Mouse (Mus musculus) liver, embryonic 13.5 days (tissue): ENCODE measurements at regions not wholly inside any gene's neighbourhood (a gene's known extent, or its start where the extent isn't known, plus 50 kb on each side); places are given as distances from the start of the nearest gene placed in this dataset.

ENCODE experiments used
- ATAC-seq: fragments of 200-750 bp; cut with Nextera tagmentation; 2 replicates; pipeline ENCODE4 v1.8.0; 2017; ENCODE audit warnings: low read depth, mild to moderate bottlenecking, moderate number of reproducible peaks, moderate library complexity
- DNase-seq: peaks from one replicate; pipeline ENCODE4 v3.0.0; 2022
- H3K27ac ChIP-seq: fragments of 300-500 bp; sonication (generic); 2 replicates; pipeline ENCODE4 v1.5.1; 2015; ENCODE audit warnings: moderate library complexity, mild to moderate bottlenecking, inconsistent platforms
- H3K27me3 ChIP-seq: fragments of 300-500 bp; sonication (generic); 2 replicates; pipeline ENCODE4 v1.6.1; 2015; ENCODE audit warnings: mild to moderate bottlenecking, inconsistent platforms
- H3K36me3 ChIP-seq: fragments of 300-500 bp; sonication (generic); 2 replicates; pipeline ENCODE4 v1.6.1; 2015; ENCODE audit warnings: mild to moderate bottlenecking, inconsistent platforms
- H3K4me1 ChIP-seq: fragments of 300-500 bp; sonication (generic); replicated peaks from 2 replicates; pipeline ENCODE4 v1.6.1; 2015; ENCODE audit warnings: inconsistent platforms
- H3K4me2 ChIP-seq: fragments of 300-500 bp; sonication (generic); 2 replicates; pipeline ENCODE4 v1.6.1; 2015; ENCODE audit warnings: inconsistent platforms, mild to moderate bottlenecking, moderate library complexity
- H3K4me3 ChIP-seq: fragments of 300-500 bp; sonication (generic); replicated peaks from 2 replicates; pipeline ENCODE4 v1.5.1; 2015; ENCODE audit warnings: mild to moderate bottlenecking, inconsistent platforms
- H3K9ac ChIP-seq: fragments of 300-500 bp; sonication (generic); 2 replicates; pipeline ENCODE4 v1.6.1; 2015; ENCODE audit warnings: mild to moderate bottlenecking, inconsistent platforms
- H3K9me3 ChIP-seq: fragments of 300-500 bp; sonication (generic); replicated peaks from 2 replicates; pipeline ENCODE4 v1.6.1; 2016; ENCODE audit warnings: inconsistent platforms
- WGBS: fragments of 180-500 bp; shearing (Covaris S2); methylation state at CpG from one replicate; pipeline ENCODE4 v1.1.7; 2015; ENCODE audit not compliant: insufficient replicate concordance; 5-methylcytosine and 5-hydroxymethylcytosine counted together

DNA sequence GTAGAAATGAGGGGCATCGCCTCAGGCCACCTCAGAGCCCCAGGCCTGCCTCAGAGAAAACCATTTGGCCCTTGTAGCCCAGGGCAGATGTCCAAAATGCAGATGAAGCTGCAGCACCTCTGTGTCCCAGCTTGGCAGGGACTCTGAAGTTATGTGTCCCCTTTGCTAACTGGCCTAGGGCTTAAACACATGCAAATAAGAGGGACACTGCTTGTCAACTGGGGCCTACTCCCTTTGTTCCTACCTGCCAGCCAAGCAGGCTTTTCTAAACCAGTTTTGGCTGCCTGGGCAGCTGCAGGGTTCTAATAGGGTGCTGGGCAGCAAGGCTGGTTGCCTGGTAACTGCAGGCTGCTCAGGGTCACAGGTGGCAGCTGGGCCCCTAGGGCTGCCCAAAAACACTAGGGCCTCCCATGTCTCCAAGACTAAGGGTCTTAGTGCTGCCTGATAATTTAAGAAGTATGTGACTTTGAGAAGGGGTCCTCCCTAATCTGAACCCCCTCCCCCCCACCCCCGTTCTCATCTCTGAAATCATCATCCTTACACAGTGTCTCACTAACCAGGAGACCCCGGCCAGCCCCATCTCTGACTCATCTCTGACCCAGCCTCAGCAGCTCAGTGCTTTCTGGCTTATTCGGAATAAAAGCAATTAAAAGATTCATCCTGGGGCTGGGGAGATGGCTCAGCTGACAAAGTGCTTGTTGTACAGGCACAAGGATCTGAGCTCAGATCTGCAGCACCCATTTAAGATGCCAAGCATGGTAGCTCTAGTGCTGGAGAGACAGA is 158.3 kb downstream of the Tle3 start:
- DNase-seq (no peak), ATAC-seq (no peak)
- Histone ChIP-seq H3K4me1 (no peaks in the 10 kb centered on the region), H3K9ac (no peak overlapping the region), H3K36me3 (no peaks in the 10 kb centered on the region), H3K9me3 (no peaks in the 10 kb centered on the region), H3K27me3 (no peaks in the 10 kb centered on the region), H3K4me3 (no peak overlapping the region), H3K27ac (no peak overlapping the region), H3K4me2 (no peak overlapping the region)
- 58% methylated on average over 4 of the region's 4 CpGs for WGBS

GRCm38 (mm10) chr9:61528286-61528865 is 156.2 kb downstream of the Tle3 start:
- no peaks in the 10 kb centered on the region for H3K4me1 ChIP-seq
- DNase-seq = no peak
- no peak overlapping the region for H3K27ac ChIP-seq
- no peak for ATAC-seq
- 59% methylated on average over 12 of the region's 12 CpGs for WGBS
- no peak overlapping the region for H3K9ac ChIP-seq
- no peaks in the 10 kb centered on the region for H3K27me3 ChIP-seq
- H3K4me2 ChIP-seq = no peak overlapping the region
- no peaks in the 10 kb centered on the region for H3K9me3 ChIP-seq
- H3K4me3 ChIP-seq = no peak overlapping the region
- no peaks in the 10 kb centered on the region for H3K36me3 ChIP-seq

DNA sequence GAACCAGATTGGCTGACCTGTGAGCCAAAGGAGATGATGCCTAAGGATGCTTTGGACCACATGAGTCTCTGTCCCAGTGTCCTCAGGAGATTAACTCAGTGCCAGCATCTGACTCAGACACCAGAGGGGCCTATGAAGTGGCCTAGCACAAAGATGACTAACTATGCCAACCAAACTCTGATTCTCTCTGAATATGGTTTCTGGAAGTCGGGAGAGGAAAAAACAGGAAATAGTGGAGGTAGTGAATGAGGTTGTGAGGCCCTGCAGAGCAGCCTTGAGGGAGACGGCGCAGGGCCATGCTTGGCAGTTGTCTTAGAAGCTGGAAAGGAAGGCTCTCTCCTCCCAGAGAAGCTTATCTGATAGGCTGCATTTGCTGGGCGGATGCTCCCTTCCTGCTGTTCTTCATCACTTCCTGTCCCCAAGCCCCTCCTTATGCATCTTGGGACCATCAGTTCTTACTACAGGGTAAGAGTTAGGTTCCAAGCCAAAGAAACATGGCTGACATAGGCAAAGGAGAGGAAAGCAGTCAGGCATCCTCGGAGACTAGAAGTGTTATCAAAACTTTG is 155.4 kb downstream of the Tle3 start:
- ATAC-seq = no peak
- Histone ChIP-seq H3K27ac (no peak overlapping the region), H3K9me3 (no peaks in the 10 kb centered on the region), H3K27me3 (no peaks in the 10 kb centered on the region), H3K4me2 (no peak overlapping the region), H3K36me3 (no peaks in the 10 kb centered on the region), H3K4me1 (no peaks in the 10 kb centered on the region), H3K9ac (no peak overlapping the region), H3K4me3 (no peak overlapping the region)
- DNase-seq = no peak
- WGBS = 28% methylated on average over 5 of the region's 5 CpGs

DNA sequence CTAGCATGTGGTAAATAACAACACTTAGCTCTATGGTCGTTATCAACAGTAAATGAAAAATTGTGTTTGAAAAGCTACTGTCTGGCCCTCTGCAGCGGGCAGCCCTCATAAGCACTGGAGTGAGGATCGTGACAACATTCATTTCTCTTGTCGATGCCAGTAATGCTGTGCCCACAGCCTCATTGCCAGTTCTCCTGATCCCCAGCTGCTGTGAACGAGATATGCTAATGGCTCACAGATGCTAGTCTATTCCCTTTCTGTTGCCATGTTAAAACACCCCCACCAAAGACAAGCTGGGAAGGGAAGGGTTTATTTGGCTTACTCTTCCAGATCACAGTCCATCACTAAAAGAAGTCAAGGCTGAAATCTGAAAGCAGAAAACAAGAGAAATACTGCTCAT is 148.0 kb downstream of the Tle3 start:
- Histone ChIP-seq H3K9me3 (no peaks in the 10 kb centered on the region), H3K4me1 (no peaks in the 10 kb centered on the region), H3K27ac (no peak overlapping the region), H3K4me2 (no peak overlapping the region), H3K4me3 (no peak overlapping the region), H3K36me3 (no peaks in the 10 kb centered on the region), H3K9ac (no peak overlapping the region), H3K27me3 (no peaks in the 10 kb centered on the region)
- 58% methylated on average over 5 of the region's 5 CpGs for WGBS
- DNase-seq (no peak), ATAC-seq (no peak)

DNA sequence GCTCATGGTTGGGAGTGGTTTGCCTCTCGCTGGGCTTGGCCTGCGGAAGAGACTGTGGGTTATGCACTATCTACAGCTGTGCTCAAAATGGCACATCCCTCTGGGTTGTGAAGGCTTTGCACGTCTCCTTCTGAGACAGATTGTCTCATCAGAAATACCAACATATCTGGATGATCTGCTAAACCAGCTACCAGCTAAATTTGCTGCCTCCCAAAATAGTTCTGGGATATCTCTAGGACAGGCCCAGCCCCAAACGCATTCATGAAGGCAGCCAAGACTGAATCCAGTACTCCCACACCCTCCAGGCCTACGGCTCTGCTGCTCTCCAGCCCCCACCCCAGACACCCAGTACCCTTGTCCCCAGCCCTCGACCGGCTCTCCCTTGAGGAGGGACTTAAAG is 145.7 kb downstream of the Tle3 start:
- no peaks in the 10 kb centered on the region for H3K27me3 ChIP-seq
- no peaks in the 10 kb centered on the region for H3K36me3 ChIP-seq
- H3K4me1 ChIP-seq = no peaks in the 10 kb centered on the region
- no peaks in the 10 kb centered on the region for H3K9me3 ChIP-seq
- no peak for ATAC-seq
- WGBS = 56% methylated on average over 7 of the region's 7 CpGs
- no peak overlapping the region for H3K9ac ChIP-seq
- H3K4me3 ChIP-seq = no peak overlapping the region
- no peak for DNase-seq
- H3K4me2 ChIP-seq = no peak overlapping the region
- no peak overlapping the region for H3K27ac ChIP-seq

DNA sequence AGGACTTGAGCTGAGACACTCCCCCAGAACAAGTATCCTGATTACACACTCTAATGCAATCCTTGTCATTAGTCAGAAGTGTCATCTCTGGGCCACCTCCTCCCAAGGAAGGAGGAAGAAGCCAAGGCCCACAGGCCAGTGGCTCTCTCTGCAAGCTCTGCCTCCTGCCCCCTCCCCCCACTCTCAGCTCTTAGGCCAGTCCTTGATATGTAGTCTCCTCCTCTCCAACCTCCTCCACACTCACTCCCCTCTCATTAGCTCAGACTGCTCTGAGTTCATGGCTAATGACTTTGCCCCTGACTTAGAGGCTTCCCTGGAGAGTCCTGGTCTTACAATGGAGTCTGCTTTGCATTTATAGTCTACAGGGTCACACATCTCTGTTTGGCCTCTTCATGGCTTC is 139.3 kb downstream of the Tle3 start:
- Histone ChIP-seq H3K4me3 (no peak overlapping the region), H3K36me3 (no peaks in the 10 kb centered on the region), H3K9ac (no peak overlapping the region), H3K9me3 (no peaks in the 10 kb centered on the region), H3K27me3 (peaks cover 40% of the 10 kb centered on the region), H3K27ac (no peak overlapping the region), H3K4me2 (no peak overlapping the region), H3K4me1 (no peaks in the 10 kb centered on the region)
- ATAC-seq (no peak), DNase-seq (no peak)

DNA sequence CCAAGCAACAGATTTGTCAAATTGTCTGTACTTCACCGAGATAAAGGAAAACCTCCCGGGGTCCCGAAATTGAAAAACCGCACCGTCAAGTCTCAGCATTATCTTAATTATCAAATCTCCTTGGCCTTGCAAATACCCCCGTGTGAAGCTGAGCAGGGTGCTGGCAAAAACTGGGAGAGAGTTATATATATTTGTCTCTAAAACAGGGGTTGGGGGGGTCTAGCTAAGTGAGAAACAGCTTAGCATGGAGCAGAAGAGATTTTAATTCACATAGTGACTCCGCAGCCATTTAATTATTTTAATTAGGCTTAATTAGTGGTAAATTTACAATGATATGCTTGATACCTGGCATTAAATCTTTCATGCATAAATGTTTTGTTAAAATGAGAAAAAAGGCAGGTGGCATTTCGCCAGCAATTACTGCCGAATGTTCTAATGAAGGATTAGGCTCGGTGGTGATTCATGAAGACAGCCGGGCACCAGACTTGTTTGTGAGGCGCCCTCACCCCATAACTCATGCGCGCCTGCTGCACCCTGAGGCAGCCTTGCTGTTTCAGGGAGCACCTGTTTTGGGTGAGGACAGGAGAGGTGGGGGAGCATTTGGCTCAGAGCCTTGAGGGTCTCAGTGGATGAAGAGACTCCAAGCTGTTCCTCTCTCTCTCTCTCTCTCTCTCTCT is 138.2 kb downstream of the Tle3 start:
- no peak overlapping the region for H3K9ac ChIP-seq
- DNase-seq (no peak), ATAC-seq (no peak)
- H3K4me1 ChIP-seq = no peaks in the 10 kb centered on the region
- H3K9me3 ChIP-seq = no peaks in the 10 kb centered on the region
- peaks cover 40% of the 10 kb centered on the region for H3K27me3 ChIP-seq
- H3K27ac ChIP-seq = no peak overlapping the region
- H3K4me2 ChIP-seq = no peak overlapping the region
- 32% methylated on average over 14 of the region's 14 CpGs for WGBS
- no peak overlapping the region for H3K4me3 ChIP-seq
- no peaks in the 10 kb centered on the region for H3K36me3 ChIP-seq

GRCm38 (mm10) chr9:61509591-61510191 is 137.5 kb downstream of the Tle3 start:
- DNase-seq (no peak), ATAC-seq (no peak)
- Histone ChIP-seq H3K36me3 (no peaks in the 10 kb centered on the region), H3K4me2 (no peak overlapping the region), H3K27me3 (peaks cover 43% of the 10 kb centered on the region), H3K4me1 (no peaks in the 10 kb centered on the region), H3K4me3 (no peak overlapping the region), H3K27ac (no peak overlapping the region), H3K9me3 (no peaks in the 10 kb centered on the region), H3K9ac (no peak overlapping the region)
- 18% methylated on average over 26 of the region's 26 CpGs for WGBS

GRCm38 (mm10) chr9:61509091-61509490 is 136.9 kb downstream of the Tle3 start:
- Histone ChIP-seq H3K27ac (no peak overlapping the region), H3K27me3 (peaks cover 49% of the 10 kb centered on the region), H3K4me2 (no peak overlapping the region), H3K4me1 (no peaks in the 10 kb centered on the region), H3K9me3 (no peaks in the 10 kb centered on the region), H3K36me3 (no peaks in the 10 kb centered on the region), H3K9ac (no peak overlapping the region), H3K4me3 (no peak overlapping the region)
- no peak for ATAC-seq
- WGBS = 49% methylated on average over 5 of the region's 5 CpGs
- DNase-seq = no peak

DNA sequence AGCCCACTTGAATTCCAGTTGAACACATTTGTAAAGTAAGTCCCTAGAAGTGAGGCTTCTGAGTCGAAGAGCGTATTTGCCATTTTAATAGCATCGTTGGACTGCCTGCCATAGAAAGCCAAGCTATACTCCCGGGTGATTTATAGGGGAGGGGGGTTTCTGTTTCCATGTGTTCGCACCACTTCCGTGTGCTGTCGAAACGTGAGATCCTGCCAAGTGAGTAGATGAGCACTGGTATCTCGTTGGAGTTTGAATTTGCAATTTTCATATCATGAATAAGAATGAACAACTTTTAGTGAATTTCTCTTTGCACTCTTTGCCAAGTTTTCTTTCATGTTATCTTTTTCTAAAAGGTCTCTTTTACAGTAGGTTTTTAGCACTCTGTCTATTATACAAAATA is 128.7 kb downstream of the Tle3 start:
- H3K27me3 ChIP-seq = peaks cover 12% of the 10 kb centered on the region
- no peak overlapping the region for H3K9ac ChIP-seq
- no peak overlapping the region for H3K4me3 ChIP-seq
- WGBS = 76% methylated on average over 9 of the region's 9 CpGs
- no peak overlapping the region for H3K27ac ChIP-seq
- ATAC-seq (no peak), DNase-seq (no peak)
- no peak overlapping the region for H3K4me2 ChIP-seq
- H3K9me3 ChIP-seq = no peaks in the 10 kb centered on the region
- no peaks in the 10 kb centered on the region for H3K4me1 ChIP-seq
- H3K36me3 ChIP-seq = no peaks in the 10 kb centered on the region

GRCm38 (mm10) chr9:61492896-61493295 is 120.7 kb downstream of the Tle3 start:
- H3K27me3 ChIP-seq = peaks cover 18% of the 10 kb centered on the region
- H3K9me3 ChIP-seq = no peaks in the 10 kb centered on the region
- H3K4me2 ChIP-seq = no peak overlapping the region
- 69% methylated on average over 8 of the region's 8 CpGs for WGBS
- no peak for ATAC-seq
- no peak overlapping the region for H3K4me3 ChIP-seq
- no peak overlapping the region for H3K27ac ChIP-seq
- H3K36me3 ChIP-seq = no peaks in the 10 kb centered on the region
- no peaks in the 10 kb centered on the region for H3K4me1 ChIP-seq
- DNase-seq = no peak
- H3K9ac ChIP-seq = no peak overlapping the region
